Mouse (Mus musculus) forebrain, embryonic 12.5 days (tissue): ENCODE results near the gene Sema5b. TPM values are rescaled to one million over a fixed set of nuclear protein-coding genes. Genes with fewer than 3 reads are reported as not detected.

Source experiments
- ATAC-seq: fragments of 200-750 bp; cut with Nextera tagmentation; 2 replicates; pipeline ENCODE4 v1.8.0; 2017; ENCODE audit warnings: moderate TSS enrichment; ENCODE audit not compliant: low FRiP score
- H3K27ac ChIP-seq: fragments of 300-500 bp; sonication (generic); 2 replicates; pipeline ENCODE4 v1.5.1; 2016; ENCODE audit warnings: mild to moderate bottlenecking
- H3K27me3 ChIP-seq: fragments of 300-500 bp; sonication (generic); 2 replicates; pipeline ENCODE4 v1.6.1; 2016; ENCODE audit warnings: mild to moderate bottlenecking
- H3K36me3 ChIP-seq: fragments of 300-500 bp; sonication (generic); replicated peaks from 2 replicates; pipeline ENCODE4 v1.6.1; 2016; ENCODE audit warnings: mild to moderate bottlenecking
- H3K4me1 ChIP-seq: fragments of 300-500 bp; sonication (generic); 2 replicates; pipeline ENCODE4 v1.6.1; 2016
- H3K4me2 ChIP-seq: fragments of 300-500 bp; sonication (generic); 2 replicates; pipeline ENCODE4 v1.6.1; 2016; ENCODE audit warnings: mild to moderate bottlenecking, moderate library complexity
- H3K4me3 ChIP-seq: fragments of 300-500 bp; sonication (generic); replicated peaks from 2 replicates; pipeline ENCODE4 v1.5.1; 2016; ENCODE audit warnings: mild to moderate bottlenecking
- H3K9ac ChIP-seq: fragments of 300-500 bp; sonication (generic); 2 replicates; pipeline ENCODE4 v1.6.1; 2016; ENCODE audit warnings: mild to moderate bottlenecking
- H3K9me3 ChIP-seq: fragments of 300-500 bp; sonication (generic); 2 replicates; pipeline ENCODE4 v1.6.1; 2016
- WGBS: fragments of 180-500 bp; shearing (Covaris S2); methylation state at CpG from one replicate; pipeline ENCODE4 v1.1.7; 2016; 5-methylcytosine and 5-hydroxymethylcytosine counted together
- polyA plus RNA-seq: library from polyadenylated mRNA; unstranded; fragments of >200 nt; fragmentation: Nextera tagmentation; extraction: Ambion mirVana; gene quantifications from 2 replicates; pipeline ENCODE4 v1.2.1, GENCODE M21; 2016

Gene Sema5b
- polyA plus RNA-seq = 55.7 and 59.5 TPM in 2 replicates

- WGBS = under 1% methylated on average over 53 of the region's 54 CpGs
- peaks cover 18% of the 10 kb centered on the region for H3K36me3 ChIP-seq
- ATAC-seq = peak; percentile 87
- no peaks in the 10 kb centered on the region for H3K9me3 ChIP-seq
- H3K27me3 ChIP-seq = peaks cover 28% of the 10 kb centered on the region
- H3K9ac ChIP-seq = peak within 1 kb of the TSS; percentile 98
- peaks cover 37% of the 10 kb centered on the region for H3K4me1 ChIP-seq
- peak within 1 kb of the TSS; percentile 94 for H3K27ac ChIP-seq
- peak within 1 kb of the TSS; percentile 89 for H3K4me3 ChIP-seq
- peak within 1 kb of the TSS; percentile 77 for H3K4me2 ChIP-seq
Observed at GRCm38 (mm10) chr16:35541117-35541641, at the start of gene Sema5b. Sema5b (plus strand) TSS chr16:35541145.

GRCm38 (mm10) chr16:35500342-35500741 is 40.6 kb upstream of the Sema5b start:
- H3K27ac ChIP-seq = no peak overlapping the region
- H3K4me2 ChIP-seq = no peak overlapping the region
- H3K36me3 ChIP-seq = no peaks in the 10 kb centered on the region
- ATAC-seq = no peak
- WGBS = 91% methylated on average over 3 of the region's 3 CpGs
- no peak overlapping the region for H3K9ac ChIP-seq
- H3K4me1 ChIP-seq = no peaks in the 10 kb centered on the region
- 0 out of 2 replicates have a peak, but pooled peaks cover 3% of the 10 kb centered on the region for H3K27me3 ChIP-seq
- no peak overlapping the region for H3K4me3 ChIP-seq
- 0 out of 2 replicates have a peak, but pooled peaks cover 8% of the 10 kb centered on the region for H3K9me3 ChIP-seq

- 78% methylated on average over 4 of the region's 4 CpGs for WGBS
- no peak overlapping the region for H3K4me2 ChIP-seq
- 0 out of 2 replicates have a peak, but pooled peaks cover 8% of the 10 kb centered on the region for H3K9me3 ChIP-seq
- H3K4me1 ChIP-seq = no peaks in the 10 kb centered on the region
- no peak overlapping the region for H3K9ac ChIP-seq
- no peak overlapping the region for H3K27ac ChIP-seq
- no peak for ATAC-seq
- 0 out of 2 replicates have a peak, but pooled peaks cover 3% of the 10 kb centered on the region for H3K27me3 ChIP-seq
- no peak overlapping the region for H3K4me3 ChIP-seq
- H3K36me3 ChIP-seq = no peaks in the 10 kb centered on the region
Observed at GRCm38 (mm10) chr16:35501106-35501760, 39.7 kb upstream of the Sema5b start.

- H3K4me2 ChIP-seq = no peak overlapping the region
Observed at GRCm38 (mm10) chr16:35502456-35502855, 38.5 kb upstream of the Sema5b start.

GRCm38 (mm10) chr16:35504266-35504665 is 36.7 kb upstream of the Sema5b start:
- Histone ChIP-seq H3K4me2 (no peak overlapping the region), H3K27me3 (no peaks in the 10 kb centered on the region), H3K27ac (no peak overlapping the region), H3K4me1 (no peaks in the 10 kb centered on the region), H3K4me3 (no peak overlapping the region), H3K36me3 (no peaks in the 10 kb centered on the region), H3K9ac (no peak overlapping the region), H3K9me3 (0 out of 2 replicates have a peak, but pooled peaks cover 8% of the 10 kb centered on the region)
- 86% methylated on average over 8 of the region's 8 CpGs for WGBS
- ATAC-seq = no peak

More at GRCm38 (mm10) chr16:35502456-35502855, 38.5 kb upstream of the Sema5b start:
- Histone ChIP-seq H3K27me3 (no peaks in the 10 kb centered on the region), H3K27ac (no peak overlapping the region), H3K9me3 (0 out of 2 replicates have a peak, but pooled peaks cover 8% of the 10 kb centered on the region), H3K36me3 (no peaks in the 10 kb centered on the region), H3K4me3 (no peak overlapping the region), H3K4me1 (no peaks in the 10 kb centered on the region), H3K9ac (no peak overlapping the region)
- ATAC-seq = no peak
- 89% methylated on average over 11 of the region's 11 CpGs for WGBS

- ATAC-seq = no peak
- Histone ChIP-seq H3K27ac (no peak overlapping the region), H3K9me3 (no peaks in the 10 kb centered on the region), H3K4me1 (no peaks in the 10 kb centered on the region), H3K27me3 (no peaks in the 10 kb centered on the region), H3K9ac (no peak overlapping the region), H3K36me3 (no peaks in the 10 kb centered on the region), H3K4me2 (no peak overlapping the region), H3K4me3 (no peak overlapping the region)
- 92% methylated on average over 4 of the region's 4 CpGs for WGBS
Observed at GRCm38 (mm10) chr16:35505786-35506185, 35.2 kb upstream of the Sema5b start.

GRCm38 (mm10) chr16:35508581-35508980 is 32.4 kb upstream of the Sema5b start:
- Histone ChIP-seq H3K4me1 (no peaks in the 10 kb centered on the region), H3K9me3 (no peaks in the 10 kb centered on the region), H3K9ac (no peak overlapping the region), H3K4me3 (no peak overlapping the region), H3K27me3 (no peaks in the 10 kb centered on the region), H3K36me3 (no peaks in the 10 kb centered on the region), H3K27ac (no peak overlapping the region), H3K4me2 (no peak overlapping the region)
- no peak for ATAC-seq
- 91% methylated on average over 6 of the region's 6 CpGs for WGBS

GRCm38 (mm10) chr16:35509331-35510070 is 31.4 kb upstream of the Sema5b start:
- no peak overlapping the region for H3K9ac ChIP-seq
- no peak for ATAC-seq
- 60% methylated on average over 11 of the region's 11 CpGs for WGBS

GRCm38 (mm10) chr16:35515977-35516612 is 24.9 kb upstream of the Sema5b start:
- ATAC-seq = no peak

More at GRCm38 (mm10) chr16:35509331-35510070, 31.4 kb upstream of the Sema5b start:
- H3K36me3 ChIP-seq = no peaks in the 10 kb centered on the region
- no peak overlapping the region for H3K4me3 ChIP-seq
- no peak overlapping the region for H3K4me2 ChIP-seq
- H3K27ac ChIP-seq = no peak overlapping the region
- H3K27me3 ChIP-seq = no peaks in the 10 kb centered on the region
- H3K4me1 ChIP-seq = no peaks in the 10 kb centered on the region
- no peaks in the 10 kb centered on the region for H3K9me3 ChIP-seq

GRCm38 (mm10) chr16:35517976-35518951 is 22.7 kb upstream of the Sema5b start:
- ATAC-seq = no peak
- H3K4me2 ChIP-seq = no peak overlapping the region
- no peaks in the 10 kb centered on the region for H3K36me3 ChIP-seq
- H3K27me3 ChIP-seq = peaks cover 5% of the 10 kb centered on the region; the same call in 1 of the 2 replicates
- no peaks in the 10 kb centered on the region for H3K9me3 ChIP-seq
- WGBS = 61% methylated on average over 23 of the region's 23 CpGs
- no peak overlapping the region for H3K4me3 ChIP-seq
- peaks cover 17% of the 10 kb centered on the region for H3K4me1 ChIP-seq
- no peak overlapping the region for H3K27ac ChIP-seq
- no peak overlapping the region for H3K9ac ChIP-seq

More at GRCm38 (mm10) chr16:35515977-35516612, 24.9 kb upstream of the Sema5b start:
- Histone ChIP-seq H3K27me3 (peaks cover 5% of the 10 kb centered on the region; the same call in 1 of the 2 replicates), H3K4me2 (no peak overlapping the region), H3K4me3 (no peak overlapping the region), H3K9me3 (no peaks in the 10 kb centered on the region), H3K36me3 (no peaks in the 10 kb centered on the region), H3K9ac (no peak overlapping the region), H3K27ac (no peak overlapping the region), H3K4me1 (peaks cover 17% of the 10 kb centered on the region)
- WGBS = 62% methylated on average over 21 of the region's 21 CpGs

GRCm38 (mm10) chr16:35519245-35519644 is 21.7 kb upstream of the Sema5b start:
- Histone ChIP-seq H3K4me1 (peaks cover 17% of the 10 kb centered on the region), H3K4me2 (no peak overlapping the region), H3K4me3 (no peak overlapping the region), H3K9me3 (no peaks in the 10 kb centered on the region), H3K27me3 (peaks cover 5% of the 10 kb centered on the region; the same call in 1 of the 2 replicates), H3K9ac (no peak overlapping the region), H3K36me3 (no peaks in the 10 kb centered on the region), H3K27ac (no peak overlapping the region)
- no peak for ATAC-seq
- WGBS = 79% methylated on average over 7 of the region's 7 CpGs
